Mouse (Mus musculus) intestine, postnatal 0 days (tissue): Measurements from ENCODE around the gene Rbx1. TPM values are rescaled to one million over a fixed set of nuclear protein-coding genes. Genes with fewer than 3 reads are reported as not detected.
"Not testable (repeated sequence)": the region's sequence is repeated elsewhere in the genome, so short reads cannot be mapped to it uniquely, and the experiment has no call there.

Source experiments
- ATAC-seq: fragments of 200-750 bp; cut with Nextera tagmentation; 2 replicates; pipeline ENCODE4 v1.8.0; 2017; ENCODE audit warnings: mild to moderate bottlenecking, moderate TSS enrichment, moderate library complexity
- H3K27ac ChIP-seq: fragments of 300-500 bp; sonication (generic); 2 replicates; pipeline ENCODE4 v1.5.1; 2014; ENCODE audit warnings: mild to moderate bottlenecking, low read depth, low read length, moderate library complexity
- H3K27me3 ChIP-seq: fragments of 300-500 bp; sonication (generic); replicated peaks from 2 replicates; pipeline ENCODE4 v1.6.1; 2014; ENCODE audit warnings: low read length, mixed read lengths; ENCODE audit not compliant: control insufficient read depth, insufficient read depth
- H3K36me3 ChIP-seq: fragments of 300-500 bp; sonication (generic); 2 replicates; pipeline ENCODE4 v1.6.1; 2014; ENCODE audit warnings: mild to moderate bottlenecking, moderate library complexity; ENCODE audit not compliant: control insufficient read depth, insufficient read depth
- H3K4me1 ChIP-seq: fragments of 300-500 bp; sonication (generic); replicated peaks from 2 replicates; pipeline ENCODE4 v1.6.1; 2014; ENCODE audit warnings: antibody characterized with exemption, low read length, mixed read lengths; ENCODE audit not compliant: control insufficient read depth, insufficient read depth
- H3K4me2 ChIP-seq: fragments of 300-500 bp; sonication (generic); replicated peaks from 2 replicates; pipeline ENCODE4 v1.6.1; 2014; ENCODE audit warnings: low read depth, mild to moderate bottlenecking, moderate library complexity
- H3K4me3 ChIP-seq: fragments of 300-500 bp; sonication (generic); 2 replicates; pipeline ENCODE4 v1.5.1; 2014; ENCODE audit warnings: low read depth, low read length
- H3K9ac ChIP-seq: fragments of 300-500 bp; sonication (generic); 2 replicates; pipeline ENCODE4 v1.6.1; 2014; ENCODE audit warnings: mild to moderate bottlenecking, low read depth, low read length
- H3K9me3 ChIP-seq: fragments of 300-500 bp; sonication (generic); 2 replicates; pipeline ENCODE4 v1.6.1; 2016; ENCODE audit warnings: mixed run types; ENCODE audit not compliant: control insufficient read depth
- CTCF ChIP-seq: sonication (generic); IDR thresholded peaks from 2 replicates; pipeline ENCODE4 v1.5.1; 2016; ENCODE audit warnings: low read depth, mild to moderate bottlenecking, control low read depth, antibody characterized with exemption, moderate library complexity
- WGBS: fragments of 180-500 bp; shearing (Covaris S2); extraction: QIAGEN DNeasy Blood & Tissue Kit; methylation state at CpG from one replicate; pipeline ENCODE4 v1.1.7; 2014; 5-methylcytosine and 5-hydroxymethylcytosine counted together
- polyA plus RNA-seq: library from polyadenylated mRNA; unstranded; fragments of >200 nt; fragmentation: Nextera tagmentation; extraction: Ambion mirVana; gene quantifications from 2 replicates; pipeline ENCODE4 v1.2.1, GENCODE M21; 2015

Rbx1 gene
- polyA plus RNA-seq, 1 experiment from 2014 or later, result 432 TPM

- WGBS, result 58% methylated on average over 21 of the region's 21 CpGs
- Histone ChIP-seq H3K9ac (no peak overlapping the region), H3K27ac (no peak overlapping the region), H3K9me3 (no peaks in the 10 kb centered on the region), H3K36me3 (peaks cover 12% of the 10 kb centered on the region), H3K27me3 (no peaks in the 10 kb centered on the region), H3K4me1 (no peaks in the 10 kb centered on the region), H3K4me2 (no peak overlapping the region), H3K4me3 (no peak overlapping the region)
- TF ChIP-seq CTCF, result no peak
- ATAC-seq, result no peak
Measured at GRCm38 (mm10) chr15:81479446-81480213, 13.5 kb downstream of the Rbx1 start.

- H3K4me2 ChIP-seq, ATAC-seq, H3K4me3 ChIP-seq, H3K36me3 ChIP-seq, H3K9me3 ChIP-seq, H3K27ac ChIP-seq, H3K4me1 ChIP-seq, H3K9ac ChIP-seq, H3K27me3 ChIP-seq: not testable (repeated sequence)
- 79% methylated on average over 3 of the region's 3 CpGs for WGBS
Measured at GRCm38 (mm10) chr15:81480284-81480683, 14.2 kb downstream of the Rbx1 start.

- ATAC-seq, result peak; percentile 78
- H3K27me3 ChIP-seq, result no peaks in the 10 kb centered on the region
- H3K9ac ChIP-seq, result 0 out of 2 replicates have a peak overlapping the region, but pooled peaks have one; percentile 22
- H3K36me3 ChIP-seq, result no peaks in the 10 kb centered on the region
- H3K27ac ChIP-seq, result no peak overlapping the region
- peak overlapping the region; percentile 36 for H3K4me3 ChIP-seq
- WGBS, result 10% methylated on average over 13 of the region's 13 CpGs
- peak overlapping the region; percentile 67 for H3K4me2 ChIP-seq
- H3K9me3 ChIP-seq, result no peaks in the 10 kb centered on the region
- H3K4me1 ChIP-seq, result no peaks in the 10 kb centered on the region
- no peak for TF ChIP-seq CTCF
Measured at GRCm38 (mm10) chr15:81480977-81481379, 14.9 kb downstream of the Rbx1 start.

- no peak for ATAC-seq
- Histone ChIP-seq H3K4me3 (no peak overlapping the region), H3K9me3 (no peaks in the 10 kb centered on the region), H3K4me1 (no peaks in the 10 kb centered on the region), H3K27me3 (no peaks in the 10 kb centered on the region), H3K27ac (no peak overlapping the region), H3K4me2 (no peak overlapping the region), H3K36me3 (no peaks in the 10 kb centered on the region), H3K9ac (no peak overlapping the region)
- WGBS, result 88% methylated on average over 2 of the region's 2 CpGs
- TF ChIP-seq CTCF, result no peak
Measured at GRCm38 (mm10) chr15:81482966-81483365, 16.9 kb downstream of the Rbx1 start.

- 90% methylated on average over 6 of the region's 6 CpGs for WGBS
- Histone ChIP-seq H3K27me3 (no peaks in the 10 kb centered on the region), H3K9ac (no peak overlapping the region), H3K4me3 (no peak overlapping the region), H3K4me2 (no peak overlapping the region), H3K27ac (no peak overlapping the region), H3K36me3 (no peaks in the 10 kb centered on the region), H3K9me3 (no peaks in the 10 kb centered on the region), H3K4me1 (no peaks in the 10 kb centered on the region)
- no peak for ATAC-seq
- no peak for TF ChIP-seq CTCF
Measured at GRCm38 (mm10) chr15:81483691-81484090, 17.6 kb downstream of the Rbx1 start.

- Histone ChIP-seq H3K4me2 (no peak overlapping the region), H3K4me3 (no peak overlapping the region), H3K27ac (no peak overlapping the region), H3K27me3 (no peaks in the 10 kb centered on the region), H3K4me1 (no peaks in the 10 kb centered on the region), H3K36me3 (no peaks in the 10 kb centered on the region), H3K9ac (no peak overlapping the region), H3K9me3 (no peaks in the 10 kb centered on the region)
- ATAC-seq, result no peak
- 58% methylated on average over 4 of the region's 4 CpGs for WGBS
- no peak for TF ChIP-seq CTCF
Measured at GRCm38 (mm10) chr15:81485483-81485882, 19.4 kb downstream of the Rbx1 start.
